Mouse (Mus musculus): ENCODE measurements at regions not wholly inside any gene's neighbourhood (a gene's known extent, or its start where the extent isn't known, plus 50 kb on each side); places are given as distances from the start of the nearest gene placed in this dataset.

DNA sequence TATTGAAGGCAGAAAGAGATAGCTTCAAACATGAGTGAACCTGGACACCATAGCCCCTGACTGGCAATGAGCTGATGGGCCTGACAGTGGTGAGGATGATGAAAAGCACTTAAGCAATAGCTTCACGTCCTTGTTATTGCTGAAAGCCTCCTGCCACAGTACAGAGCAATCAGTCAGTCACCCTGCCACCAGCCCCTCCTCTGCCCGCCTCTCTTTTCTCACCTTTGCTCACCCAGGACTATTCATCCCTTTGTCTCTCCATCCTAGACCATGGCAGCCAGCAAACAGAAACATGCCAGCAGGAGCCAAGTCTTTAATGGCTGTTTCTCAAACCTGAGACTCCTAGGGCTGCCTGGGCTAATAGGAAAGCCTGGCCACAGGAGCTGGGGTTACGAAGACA lies 114.5 kb upstream of the Plxna2 start:
- TF ChIP-seq CTCF (conservative IDR thresholded peaks at IDR 0.05; ENCODE audit: low read length) = no peak
- no peak for TF ChIP-seq NANOG (IDR thresholded peaks at IDR 0.05; ENCODE audit: borderline replicate concordance, low read length)
- no peak for TF ChIP-seq POU5F1 (IDR thresholded peaks at IDR 0.05; ENCODE audit: borderline replicate concordance, low read length)

Measured in E14TG2a.4 (cell line).